9 mouse cellular contexts compared by ENCODE assay signal in the genomic region with DNA sequence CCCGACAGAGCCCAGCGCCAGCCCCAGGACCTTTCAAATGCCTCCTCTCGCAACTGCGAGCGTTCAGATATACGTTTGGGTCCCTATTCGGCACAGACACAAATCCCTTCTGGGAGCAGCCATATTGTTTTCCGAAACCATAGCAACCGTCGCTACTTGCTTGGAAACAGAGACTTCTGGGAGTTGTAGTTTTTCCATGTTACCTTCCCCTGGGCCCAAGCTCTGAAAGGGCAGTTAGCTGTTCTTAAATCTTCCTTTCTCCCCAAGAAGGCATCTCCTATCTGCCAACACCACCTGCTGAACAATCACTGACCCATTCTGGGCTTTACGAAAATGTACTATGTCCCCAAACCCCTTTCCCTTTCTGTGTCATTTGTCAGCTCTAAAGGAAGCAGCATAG. TPM values are rescaled to one million over a fixed set of nuclear protein-coding genes. Genes with fewer than 3 reads are reported as not detected.
DNase-seq lines count a peak whose midpoint lies in the region; ATAC-seq and TF ChIP-seq lines count a peak whose summit lies in the region.
"Had no signal": no experiment of that assay in that cellular context is flagged by ENCODE, and none has a peak within 500 bp of the region (broad histone marks: within the 10 kb centered on the region; RNA-seq: fewer than 3 reads in every experiment).

No protein-coding gene starts in this region.

- TF ChIP-seq RAD21 in CH12.LX (IDR thresholded peaks at IDR 0.05; ENCODE audit: low read depth, low read length), result no peak

- WGBS in bone marrow, adult 2 months, result 6% methylated on average over 11 of the region's 11 CpGs
- 5% methylated on average over 11 of the region's 11 CpGs for WGBS in embryonic facial prominence, embryonic 14.5 days
- WGBS in heart, embryonic 14.5 days, result 5% methylated on average over 11 of the region's 11 CpGs
- WGBS in liver, embryonic 15.5 days (ENCODE audit: insufficient replicate concordance), result 2% methylated on average over 11 of the region's 11 CpGs
- 5% methylated on average over 11 of the region's 11 CpGs for WGBS in neural tube, embryonic 12.5 days

- H3K9me3 ChIP-seq in CH12.LX (replicated peaks; ENCODE audit: low read length), result no peaks in the 10 kb centered on the region
- no peaks in the 10 kb centered on the region for H3K9me3 ChIP-seq in embryonic facial prominence, embryonic 14.5 days (ENCODE audit: control insufficient read depth, low read length)
- no peaks in the 10 kb centered on the region for H3K9me3 ChIP-seq in heart, embryonic 14.5 days (ENCODE audit: control insufficient read depth, low read length)
- H3K9me3 ChIP-seq in liver, embryonic 15.5 days (replicated peaks), result no peaks in the 10 kb centered on the region
- no peaks in the 10 kb centered on the region for H3K9me3 ChIP-seq in neural tube, embryonic 12.5 days

- TF ChIP-seq CTCF in CH12.LX (conservative IDR thresholded peaks at IDR 0.05 in 1 of 2, IDR thresholded peaks at IDR 0.05 in 1 of 2; ENCODE audit: low read depth in 2 of 2, low read length in 2 of 2), result no peak
- TF ChIP-seq CTCF in bone marrow, adult 2 months (IDR thresholded peaks at IDR 0.05; ENCODE audit: control insufficient read depth, insufficient read depth, low read length), result no peak

- peaks cover 16 to 27% of the 10 kb centered on the region in 2 experiments for H3K4me1 ChIP-seq in CH12.LX (ENCODE audit: control insufficient read depth in 1 of 2, insufficient read depth in 2 of 2)
- H3K4me1 ChIP-seq in bone marrow, adult 2 months (ENCODE audit: control insufficient read depth, insufficient read depth, low read length), result peaks cover 4% of the 10 kb centered on the region
- H3K4me1 ChIP-seq in embryonic facial prominence, embryonic 14.5 days (ENCODE audit: control insufficient read depth, insufficient read depth, low read length), result peaks cover 40% of the 10 kb centered on the region
- H3K4me1 ChIP-seq in heart, embryonic 14.5 days (ENCODE audit: control insufficient read depth in 2 of 2, insufficient read depth in 2 of 2, low read length in 2 of 2), result peaks cover 26 to 38% of the 10 kb centered on the region in 2 experiments
- peaks cover 62% of the 10 kb centered on the region for H3K4me1 ChIP-seq in liver, embryonic 15.5 days (replicated peaks)
- peaks cover 51% of the 10 kb centered on the region for H3K4me1 ChIP-seq in neural tube, embryonic 12.5 days

- ATAC-seq in embryonic facial prominence, embryonic 14.5 days (ENCODE audit: low read depth), result peak; percentile 42
- ATAC-seq in heart, embryonic 14.5 days (ENCODE audit: insufficient number of reproducible peaks, insufficient read depth, low FRiP score, low read depth), result no peak
- ATAC-seq in liver, embryonic 15.5 days (ENCODE audit: insufficient read depth), result no peak
- ATAC-seq in neural tube, embryonic 12.5 days (ENCODE audit: low FRiP score, low read depth), result peak; percentile 35

- no peak for TF ChIP-seq EP300 in CH12.LX (IDR thresholded peaks at IDR 0.05; ENCODE audit: low read length)

- peaks cover 0 to 28% of the 10 kb centered on the region in 2 experiments for H3K36me3 ChIP-seq in CH12.LX (replicated peaks in 1 of 2; ENCODE audit: control insufficient read depth in 1 of 2, insufficient read depth in 1 of 2, low read length in 1 of 2)
- peaks cover 7% of the 10 kb centered on the region; the same call in 1 of the 2 replicates for H3K36me3 ChIP-seq in embryonic facial prominence, embryonic 14.5 days (ENCODE audit: control insufficient read depth, insufficient read depth, low read length)
- peaks cover 24% of the 10 kb centered on the region; the same call in 1 of the 2 replicates for H3K36me3 ChIP-seq in heart, embryonic 14.5 days (ENCODE audit: control insufficient read depth, insufficient read depth, low read length)
- H3K36me3 ChIP-seq in liver, embryonic 15.5 days (replicated peaks), result peaks cover 21% of the 10 kb centered on the region
- H3K36me3 ChIP-seq in neural tube, embryonic 12.5 days, result peaks cover 17% of the 10 kb centered on the region

- no peak overlapping the region for H3K9ac ChIP-seq in CH12.LX (ENCODE audit: insufficient read depth, low read depth)
- H3K9ac ChIP-seq in embryonic facial prominence, embryonic 14.5 days (ENCODE audit: low read depth, low read length), result no peak overlapping the region
- no peak overlapping the region for H3K9ac ChIP-seq in heart, embryonic 14.5 days (ENCODE audit: low read length)
- no peak overlapping the region for H3K9ac ChIP-seq in liver, embryonic 15.5 days
- no peak overlapping the region for H3K9ac ChIP-seq in neural tube, embryonic 12.5 days

- peak overlapping the region in 2 of 3 experiments; percentile 26 to 36 for H3K4me3 ChIP-seq in CH12.LX (replicated peaks in 1 of 3; ENCODE audit: low read depth in 2 of 3, low read length in 2 of 3, poor library complexity in 1 of 3)
- H3K4me3 ChIP-seq in bone marrow, adult 2 months (replicated peaks; ENCODE audit: control insufficient read depth, low read depth, low read length), result peak overlapping the region; percentile 7
- H3K4me3 ChIP-seq in embryonic facial prominence, embryonic 14.5 days (ENCODE audit: low read depth, low read length), result peak overlapping the region; percentile 32
- peak overlapping the region; percentile 33 to 45 for H3K4me3 ChIP-seq in heart, embryonic 14.5 days (ENCODE audit: control insufficient read depth in 1 of 2, insufficient read depth in 1 of 2, low read depth in 1 of 2, low read length in 2 of 2)
- peak overlapping the region; percentile 44 for H3K4me3 ChIP-seq in liver, embryonic 15.5 days (replicated peaks)
- peak overlapping the region; percentile 28 for H3K4me3 ChIP-seq in neural tube, embryonic 12.5 days

- 0 out of 2 replicates have a peak, but pooled peaks have one; percentile 32 for TF ChIP-seq POLR2A in CH12.LX (IDR thresholded peaks at IDR 0.05; ENCODE audit: low read depth, low read length)
- TF ChIP-seq POLR2A in bone marrow, adult 2 months (IDR thresholded peaks at IDR 0.05; ENCODE audit: borderline replicate concordance, control insufficient read depth, low read depth, low read length), result no peak

- peak; percentile 86 for DNase-seq in CH12.LX (ENCODE audit: extremely low read depth)
- peak; percentile 94 for DNase-seq in embryonic facial prominence, embryonic 14.5 days (ENCODE audit: low spot score)
- DNase-seq in kidney, postnatal 14 days, result peak; percentile 81
- DNase-seq in thymus, postnatal 10 days (ENCODE audit: low spot score in 2 of 2), result peak; percentile 39 to 65

- dilution Hi-C loops in CH12.LX (cut with MboI; ENCODE audit: extremely low pct_ligation_motif_present, extremely low pct_unique_long_range_greater_than_20kb, low sequenced_read_pairs), result no loop called here

- in situ Hi-C loops in CH12.LX (cut with MboI; ENCODE audit: low pct_ligation_motif_present, low pct_unique_long_range_greater_than_20kb, low sequenced_read_pairs), result no loop called here

- no peak overlapping the region for H3K27ac ChIP-seq in CH12.LX (ENCODE audit: insufficient read depth, low read depth)
- H3K27ac ChIP-seq in bone marrow, adult 2 months (ENCODE audit: control insufficient read depth, insufficient read depth, low read depth, low read length, poor library complexity), result no peak overlapping the region
- no peak overlapping the region for H3K27ac ChIP-seq in embryonic facial prominence, embryonic 14.5 days (replicated peaks; ENCODE audit: low read depth, low read length)
- H3K27ac ChIP-seq in heart, embryonic 14.5 days (replicated peaks in 1 of 2; ENCODE audit: control insufficient read depth in 1 of 2, insufficient read depth in 1 of 2, low read depth in 2 of 2, low read length in 2 of 2), result no peak overlapping the region
- H3K27ac ChIP-seq in liver, embryonic 15.5 days (replicated peaks), result no peak overlapping the region
- H3K27ac ChIP-seq in neural tube, embryonic 12.5 days, result no peak overlapping the region
- H3K27ac ChIP-seq: macrophage had no signal

- H3K27me3 ChIP-seq in CH12.LX (replicated peaks), result no peaks in the 10 kb centered on the region
- H3K27me3 ChIP-seq in embryonic facial prominence, embryonic 14.5 days (replicated peaks; ENCODE audit: control insufficient read depth, insufficient read depth, low read length), result peaks cover 33% of the 10 kb centered on the region
- peaks cover 38% of the 10 kb centered on the region for H3K27me3 ChIP-seq in heart, embryonic 14.5 days (ENCODE audit: control insufficient read depth, insufficient read depth, low read length)
- peaks cover 49% of the 10 kb centered on the region for H3K27me3 ChIP-seq in liver, embryonic 15.5 days
- peaks cover 35% of the 10 kb centered on the region for H3K27me3 ChIP-seq in neural tube, embryonic 12.5 days (replicated peaks)

- peak overlapping the region; percentile 45 for H3K4me2 ChIP-seq in CH12.LX (ENCODE audit: insufficient read depth, low read depth, poor library complexity, severe bottlenecking)
- peak overlapping the region; percentile 62 for H3K4me2 ChIP-seq in embryonic facial prominence, embryonic 14.5 days (ENCODE audit: low read depth, low read length)
- peak overlapping the region; percentile 69 for H3K4me2 ChIP-seq in heart, embryonic 14.5 days (ENCODE audit: low read length)
- H3K4me2 ChIP-seq in liver, embryonic 15.5 days, result peak overlapping the region; percentile 72
- H3K4me2 ChIP-seq in neural tube, embryonic 12.5 days (replicated peaks), result peak overlapping the region; percentile 67

- H3K79me2 ChIP-seq in CH12.LX (replicated peaks; ENCODE audit: control insufficient read depth, extremely low read depth, insufficient read depth, poor library complexity, severe bottlenecking), result no peaks in the 10 kb centered on the region

RNA-seq across cellular contexts. Expression of a gene that starts 5.2 kb away (rescaled TPM):
- total RNA-seq in CH12.LX (2012; rRNA removed) (24.4 and 26.8 TPM in 2 replicates), CH12.LX (2014; rRNA removed) (17.3 and 18.1 TPM in 2 replicates)
- 26.1 and 26.6 TPM in 2 replicates for polyA plus RNA-seq in CH12.LX (2012; ENCODE audit: insufficient read length, low read depth)
- 22.6 and 28.5 TPM in 2 replicates for polyA plus RNA-seq in bone marrow, adult 2 months (2011; ENCODE audit: insufficient read depth, insufficient read length, low replicate concordance, missing spikeins)
- 10.4 and 10.6 TPM in 2 replicates for polyA plus RNA-seq in embryonic facial prominence, embryonic 14.5 days (2014; fragmentation: Nextera tagmentation; extraction: Ambion mirVana)
- polyA plus RNA-seq in heart, embryonic 14.5 days (2014; fragmentation: Nextera tagmentation; extraction: Ambion mirVana), result 6.2 and 7.0 TPM in 2 replicates
- 4.1 and 5.4 TPM in 2 replicates for polyA plus RNA-seq in liver, embryonic 15.5 days (2015; fragmentation: Nextera tagmentation; extraction: Ambion mirVana)
- 19.3 and 21.1 TPM in 2 replicates for polyA plus RNA-seq in neural tube, embryonic 12.5 days (2016; fragmentation: Nextera tagmentation; extraction: Ambion mirVana)

RNA-seq across cellular contexts. Expression of a gene that starts 12.0 kb away (rescaled TPM):
- total RNA-seq in CH12.LX (2012; rRNA removed) (11.6 and 14.4 TPM in 2 replicates), CH12.LX (2014; rRNA removed) (23.3 and 24.0 TPM in 2 replicates)
- 21.3 and 22.8 TPM in 2 replicates for polyA plus RNA-seq in CH12.LX (2012; ENCODE audit: insufficient read length, low read depth)
- 179 and 183 TPM in 2 replicates for polyA plus RNA-seq in bone marrow, adult 2 months (2011; ENCODE audit: insufficient read depth, insufficient read length, low replicate concordance, missing spikeins)
- polyA plus RNA-seq in embryonic facial prominence, embryonic 14.5 days (2014; fragmentation: Nextera tagmentation; extraction: Ambion mirVana), result 51.2 and 60.8 TPM in 2 replicates
- polyA plus RNA-seq in heart, embryonic 14.5 days (2014; fragmentation: Nextera tagmentation; extraction: Ambion mirVana), result 33.1 and 38.9 TPM in 2 replicates
- 236 and 279 TPM in 2 replicates for polyA plus RNA-seq in liver, embryonic 15.5 days (2015; fragmentation: Nextera tagmentation; extraction: Ambion mirVana)
- 97.0 and 99.5 TPM in 2 replicates for polyA plus RNA-seq in neural tube, embryonic 12.5 days (2016; fragmentation: Nextera tagmentation; extraction: Ambion mirVana)

RNA-seq across cellular contexts. Expression of a gene that starts 12.4 kb away (rescaled TPM):
- total RNA-seq in CH12.LX (2012; rRNA removed) (0.97 and 1.0 TPM in 2 replicates), CH12.LX (2014; rRNA removed) (0.34 and 0.45 TPM in 2 replicates)
- polyA plus RNA-seq in CH12.LX (2012; ENCODE audit: insufficient read length, low read depth), result 1.2 TPM in 2 replicates
- polyA plus RNA-seq in bone marrow, adult 2 months (2011; ENCODE audit: insufficient read depth, insufficient read length, low replicate concordance, missing spikeins), result 9.8 and 12.5 TPM in 2 replicates
- polyA plus RNA-seq in embryonic facial prominence, embryonic 14.5 days (2014; fragmentation: Nextera tagmentation; extraction: Ambion mirVana), result 5.5 and 9.9 TPM in 2 replicates
- 2.0 and 2.4 TPM in 2 replicates for polyA plus RNA-seq in heart, embryonic 14.5 days (2014; fragmentation: Nextera tagmentation; extraction: Ambion mirVana)
- polyA plus RNA-seq in liver, embryonic 15.5 days (2015; fragmentation: Nextera tagmentation; extraction: Ambion mirVana), result 1.6 and 1.8 TPM in 2 replicates
- 9.0 and 9.3 TPM in 2 replicates for polyA plus RNA-seq in neural tube, embryonic 12.5 days (2016; fragmentation: Nextera tagmentation; extraction: Ambion mirVana)

RNA-seq across cellular contexts. Expression of a gene that starts 14.8 kb away (rescaled TPM):
- total RNA-seq in CH12.LX (2012; rRNA removed), result 25.3 and 36.5 TPM in 2 replicates
- total RNA-seq in CH12.LX (2014; rRNA removed), result 11.2 and 16.0 TPM in 2 replicates
- polyA plus RNA-seq in CH12.LX (2012; ENCODE audit: insufficient read length, low read depth), result 40.0 and 43.0 TPM in 2 replicates
- 46.9 and 57.6 TPM in 2 replicates for polyA plus RNA-seq in bone marrow, adult 2 months (2011; ENCODE audit: insufficient read depth, insufficient read length, low replicate concordance, missing spikeins)
- 64.6 and 69.4 TPM in 2 replicates for polyA plus RNA-seq in embryonic facial prominence, embryonic 14.5 days (2014; fragmentation: Nextera tagmentation; extraction: Ambion mirVana)
- 71.0 and 80.3 TPM in 2 replicates for polyA plus RNA-seq in heart, embryonic 14.5 days (2014; fragmentation: Nextera tagmentation; extraction: Ambion mirVana)
- polyA plus RNA-seq in liver, embryonic 15.5 days (2015; fragmentation: Nextera tagmentation; extraction: Ambion mirVana), result 135 and 147 TPM in 2 replicates
- 98.8 and 104 TPM in 2 replicates for polyA plus RNA-seq in neural tube, embryonic 12.5 days (2016; fragmentation: Nextera tagmentation; extraction: Ambion mirVana)

RNA-seq across cellular contexts. Expression of a gene that starts 32.2 kb away (rescaled TPM):
- total RNA-seq in CH12.LX (2012; rRNA removed) (9.1 and 10.4 TPM in 2 replicates), CH12.LX (2014; rRNA removed) (19.8 and 22.5 TPM in 2 replicates)
- polyA plus RNA-seq in CH12.LX (2012; ENCODE audit: insufficient read length, low read depth), result 8.1 and 9.9 TPM in 2 replicates
- 12.1 and 14.5 TPM in 2 replicates for polyA plus RNA-seq in bone marrow, adult 2 months (2011; ENCODE audit: insufficient read depth, insufficient read length, low replicate concordance, missing spikeins)
- polyA plus RNA-seq in embryonic facial prominence, embryonic 14.5 days (2014; fragmentation: Nextera tagmentation; extraction: Ambion mirVana), result 23.5 and 25.1 TPM in 2 replicates
- polyA plus RNA-seq in heart, embryonic 14.5 days (2014; fragmentation: Nextera tagmentation; extraction: Ambion mirVana), result 39.7 and 44.3 TPM in 2 replicates
- 16.6 and 18.3 TPM in 2 replicates for polyA plus RNA-seq in liver, embryonic 15.5 days (2015; fragmentation: Nextera tagmentation; extraction: Ambion mirVana)
- polyA plus RNA-seq in neural tube, embryonic 12.5 days (2016; fragmentation: Nextera tagmentation; extraction: Ambion mirVana), result 30.7 and 36.3 TPM in 2 replicates

Comparison
In these comparisons a context has a peak if more than half of its experiments do, and no peak if none do; other contexts are left out.
1. ATAC-seq: peak in embryonic facial prominence, embryonic 14.5 days (single experiment) and neural tube, embryonic 12.5 days (single experiment); none in heart, embryonic 14.5 days (single experiment) and liver, embryonic 15.5 days (single experiment).
2. Peak in every context shown above with its lines, with median percentiles within 50 percentile points of each other: DNase-seq, H3K4me2 ChIP-seq and H3K4me3 ChIP-seq.